Mouse (Mus musculus): Measurements from ENCODE around the gene Lix1l. TPM values are rescaled to one million over a fixed set of nuclear protein-coding genes. Genes with fewer than 3 reads are reported as not detected.
A peak's percentile ranks its signal among the peaks of the same experiment; 100 is the strongest.

Gene Lix1l
- polyA plus RNA-seq, 1 experiment from 2014 or later: 6.7 TPM

- Histone ChIP-seq H3K36me3 (no peaks in the 10 kb centered on the region), H3K9me3 (no peaks in the 10 kb centered on the region), H3K4me1 (peaks cover 23% of the 10 kb centered on the region), H3K4me3 (no peak overlapping the region), H3K27me3 (replicated peaks) (peaks cover 8% of the 10 kb centered on the region; the same call in 1 of the 2 replicates), H3K9ac (no peak overlapping the region), H3K27ac (no peak overlapping the region), H3K4me2 (replicated peaks) (no peak overlapping the region)
- no peak for ATAC-seq (ENCODE audit: low FRiP score, low read depth)
- WGBS: 75% methylated on average over 4 of the region's 4 CpGs
Observed at GRCm38 (mm10) chr3:96579239-96579750, 21.7 kb upstream of the Lix1l start.

- 0 out of 2 replicates have a peak overlapping the region, but pooled peaks have one; percentile 48 for H3K9ac ChIP-seq
- H3K9me3 ChIP-seq: no peaks in the 10 kb centered on the region
- H3K36me3 ChIP-seq: no peaks in the 10 kb centered on the region
- peaks cover 23% of the 10 kb centered on the region for H3K4me1 ChIP-seq
- H3K4me2 ChIP-seq (replicated peaks): peak overlapping the region; percentile 54
- H3K4me3 ChIP-seq: no peak overlapping the region
- WGBS: 14% methylated on average over 16 of the region's 16 CpGs
- no peak overlapping the region for H3K27ac ChIP-seq
- peak; percentile 33 for ATAC-seq (ENCODE audit: low FRiP score, low read depth)
- peaks cover 8% of the 10 kb centered on the region; the same call in 1 of the 2 replicates for H3K27me3 ChIP-seq (replicated peaks)
Observed at GRCm38 (mm10) chr3:96579885-96580454, 21.0 kb upstream of the Lix1l start.

DNA sequence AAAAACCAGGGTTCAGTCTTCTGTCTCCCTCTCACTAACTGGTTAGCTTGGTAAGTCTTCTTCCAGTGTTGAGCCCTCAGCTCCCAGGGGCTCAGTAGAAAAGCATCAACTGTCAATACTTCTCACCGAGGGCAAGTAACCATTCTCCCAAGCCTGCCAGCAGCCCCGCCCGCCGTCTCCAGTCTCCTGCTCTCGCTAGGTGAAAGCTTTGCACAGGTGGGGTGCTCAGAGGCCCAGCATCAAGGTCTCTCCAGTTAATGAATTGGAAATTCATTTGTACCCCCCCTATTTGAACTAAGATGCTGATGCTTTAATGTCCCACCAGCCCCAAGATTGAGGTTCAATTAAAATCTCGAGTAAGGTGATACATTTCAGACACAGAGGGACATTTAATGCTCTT, 19.8 kb upstream of the Lix1l start:
- Histone ChIP-seq H3K27me3 (replicated peaks) (peaks cover 8% of the 10 kb centered on the region; the same call in 1 of the 2 replicates), H3K36me3 (no peaks in the 10 kb centered on the region), H3K9me3 (no peaks in the 10 kb centered on the region), H3K4me3 (no peak overlapping the region), H3K4me1 (peaks cover 22% of the 10 kb centered on the region), H3K4me2 (replicated peaks) (no peak overlapping the region), H3K9ac (no peak overlapping the region), H3K27ac (no peak overlapping the region)
- no peak for ATAC-seq (ENCODE audit: low FRiP score, low read depth)
- WGBS: 47% methylated on average over 6 of the region's 6 CpGs

GRCm38 (mm10) chr3:96581771-96582515, 19.0 kb upstream of the Lix1l start:
- 89% methylated on average over 16 of the region's 16 CpGs for WGBS
- H3K4me2 ChIP-seq (replicated peaks): no peak overlapping the region
- peaks cover 8% of the 10 kb centered on the region; the same call in 1 of the 2 replicates for H3K27me3 ChIP-seq (replicated peaks)
- no peaks in the 10 kb centered on the region for H3K36me3 ChIP-seq
- H3K27ac ChIP-seq: no peak overlapping the region
- no peak overlapping the region for H3K9ac ChIP-seq
- H3K9me3 ChIP-seq: no peaks in the 10 kb centered on the region
- H3K4me1 ChIP-seq: peaks cover 15% of the 10 kb centered on the region
- no peak for ATAC-seq (ENCODE audit: low FRiP score, low read depth)
- H3K4me3 ChIP-seq: no peak overlapping the region

DNA sequence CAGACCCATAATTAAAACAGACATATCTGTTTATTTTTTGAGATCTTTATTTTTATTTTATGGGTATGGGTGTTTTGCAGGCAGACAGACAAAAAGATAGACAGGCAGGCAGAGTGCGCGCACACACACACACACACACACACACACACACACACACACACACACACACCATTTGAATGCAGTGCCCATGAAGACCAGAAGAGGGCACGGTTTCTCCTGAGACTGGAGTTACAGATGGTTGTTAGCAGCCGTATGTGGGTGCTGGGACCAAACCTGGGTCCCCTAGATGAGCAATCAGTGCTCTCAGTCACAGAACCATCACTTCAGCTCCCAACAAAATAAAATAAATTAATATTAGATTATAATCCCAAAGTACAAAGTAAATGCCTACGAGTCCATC, 17.6 kb upstream of the Lix1l start:
- Histone ChIP-seq H3K27ac (no peak overlapping the region), H3K4me3 (no peak overlapping the region), H3K9ac (no peak overlapping the region), H3K9me3 (no peaks in the 10 kb centered on the region), H3K4me1 (0 out of 2 replicates have a peak, but pooled peaks cover 7% of the 10 kb centered on the region), H3K27me3 (replicated peaks) (peaks cover 8% of the 10 kb centered on the region; the same call in 1 of the 2 replicates), H3K36me3 (no peaks in the 10 kb centered on the region), H3K4me2 (replicated peaks) (no peak overlapping the region)
- ATAC-seq (ENCODE audit: low FRiP score, low read depth): no peak
- WGBS: 93% methylated on average over 5 of the region's 5 CpGs

DNA sequence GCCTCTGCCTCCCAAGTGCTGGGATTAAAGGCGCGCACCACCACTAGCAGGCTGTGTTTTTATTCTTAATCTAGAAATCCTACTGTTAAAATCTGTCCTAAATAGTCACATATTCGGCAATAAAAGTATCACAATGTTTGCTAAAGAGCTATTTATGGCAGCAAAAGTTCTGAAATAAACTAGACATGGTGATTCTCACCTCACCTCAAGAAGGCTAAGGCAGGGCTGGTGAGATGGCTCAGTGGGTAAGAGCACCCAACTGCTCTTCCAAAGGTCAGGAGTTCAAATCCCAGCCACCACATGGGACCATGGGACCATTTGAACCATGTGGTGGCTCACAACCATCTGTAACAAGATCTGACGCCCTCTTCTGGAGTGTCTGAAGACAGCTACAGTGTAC, 10.3 kb upstream of the Lix1l start:
- H3K4me2 ChIP-seq (replicated peaks): no peak overlapping the region
- H3K36me3 ChIP-seq: no peaks in the 10 kb centered on the region
- WGBS: 80% methylated on average over 4 of the region's 4 CpGs
- no peak for ATAC-seq (ENCODE audit: low FRiP score, low read depth)
- H3K9me3 ChIP-seq: no peaks in the 10 kb centered on the region
- H3K27me3 ChIP-seq (replicated peaks): peaks cover 9% of the 10 kb centered on the region; the same call in 1 of the 2 replicates
- no peak overlapping the region for H3K4me3 ChIP-seq
- H3K4me1 ChIP-seq: peaks cover 11% of the 10 kb centered on the region
- H3K27ac ChIP-seq: no peak overlapping the region
- H3K9ac ChIP-seq: no peak overlapping the region

- H3K27me3 ChIP-seq (replicated peaks): peaks cover 20% of the 10 kb centered on the region
Observed at GRCm38 (mm10) chr3:96593374-96593773, 7.6 kb upstream of the Lix1l start.

DNA sequence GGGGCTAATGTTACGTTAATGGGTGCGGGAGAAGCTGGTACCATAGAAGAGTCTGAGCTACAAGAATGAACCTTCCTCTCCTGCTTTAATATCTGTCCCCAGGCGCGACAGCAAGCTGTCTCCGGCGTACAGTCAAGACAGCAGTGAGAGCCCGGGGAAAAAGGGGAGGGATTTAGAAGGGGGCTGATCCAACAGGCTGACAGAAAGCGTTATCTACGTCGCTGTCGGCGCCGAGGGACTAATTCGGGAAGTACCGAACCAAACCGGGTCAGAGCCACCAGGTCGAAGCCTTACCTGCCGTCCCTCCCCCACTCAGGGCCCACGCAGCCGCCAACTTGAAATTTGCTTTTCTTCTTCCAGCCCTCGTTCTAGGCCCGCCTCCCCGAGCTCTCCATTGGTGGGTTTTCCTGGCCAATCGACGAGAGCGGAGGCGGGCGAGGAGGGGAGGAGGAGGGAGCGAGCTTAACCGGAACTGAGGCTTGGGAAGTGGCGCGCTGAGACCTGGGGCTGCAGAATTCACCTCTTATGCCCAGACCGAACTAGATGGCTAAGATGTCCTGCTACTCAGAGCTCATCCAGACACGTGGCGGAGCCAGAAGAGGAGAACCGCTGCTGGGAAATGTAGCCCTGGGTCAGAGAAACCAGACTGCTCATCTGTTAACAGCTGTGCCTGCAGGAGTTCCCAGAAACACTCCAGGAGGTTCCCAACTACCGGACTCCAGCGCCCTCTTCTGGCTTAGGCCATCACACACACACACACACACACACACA, 7.0 kb upstream of the Lix1l start, which contains the start of gene Polr3gl:
TSS of gene Polr3gl (minus strand) at position 392 of the 771 bp plus-strand sequence.
- H3K4me1 ChIP-seq: peaks cover 44% of the 10 kb centered on the region
- ATAC-seq (ENCODE audit: low FRiP score, low read depth): peak; percentile 76
- H3K9ac ChIP-seq: peak within 1 kb of the TSS; percentile 54
- peak within 1 kb of the TSS; percentile 21; the same call in 1 of the 2 replicates for H3K27ac ChIP-seq
- H3K9me3 ChIP-seq: no peaks in the 10 kb centered on the region
- peak within 1 kb of the TSS; percentile 84 for H3K4me2 ChIP-seq (replicated peaks)
- H3K36me3 ChIP-seq: no peaks in the 10 kb centered on the region
- peak within 1 kb of the TSS; percentile 52 for H3K4me3 ChIP-seq
- WGBS: under 1% methylated on average over 38 of the region's 38 CpGs
- peaks cover 22% of the 10 kb centered on the region for H3K27me3 ChIP-seq (replicated peaks)

More at GRCm38 (mm10) chr3:96593374-96593773, 7.6 kb upstream of the Lix1l start:
- no peak; the same call in 1 of the 2 replicates for ATAC-seq (ENCODE audit: low FRiP score, low read depth)
- H3K4me3 ChIP-seq: peak overlapping the region; percentile 52
- no peaks in the 10 kb centered on the region for H3K36me3 ChIP-seq
- WGBS: under 1% methylated on average over 10 of the region's 10 CpGs
- peak overlapping the region; percentile 54 for H3K9ac ChIP-seq
- H3K9me3 ChIP-seq: no peaks in the 10 kb centered on the region
- 0 out of 2 replicates have a peak overlapping the region, but pooled peaks have one; percentile 21 for H3K27ac ChIP-seq
- H3K4me1 ChIP-seq: peaks cover 38% of the 10 kb centered on the region
- H3K4me2 ChIP-seq (replicated peaks): peak overlapping the region; percentile 84

DNA sequence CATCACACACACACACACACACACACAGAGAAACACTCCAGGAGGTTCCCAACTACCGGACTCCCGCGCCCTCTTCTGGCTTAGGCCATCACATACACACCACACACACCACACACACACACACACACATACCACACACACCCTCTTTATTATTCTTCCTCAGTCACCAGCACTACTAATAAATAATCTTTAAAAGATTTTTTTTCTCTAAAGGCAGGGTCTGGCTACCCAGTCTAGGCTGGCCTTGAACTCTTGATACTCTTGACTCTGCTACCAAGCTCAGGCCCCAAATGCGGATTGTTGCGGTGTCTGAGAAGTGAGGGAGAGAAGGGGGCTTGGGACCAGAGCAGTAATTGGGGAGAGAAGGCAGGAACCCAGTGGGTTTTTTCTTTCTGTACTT, 6.1 kb upstream of the Lix1l start:
- no peak overlapping the region for H3K27ac ChIP-seq
- peaks cover 47% of the 10 kb centered on the region for H3K4me1 ChIP-seq
- H3K36me3 ChIP-seq: no peaks in the 10 kb centered on the region
- H3K4me3 ChIP-seq: no peak overlapping the region
- ATAC-seq (ENCODE audit: low FRiP score, low read depth): no peak
- WGBS: 78% methylated on average over 5 of the region's 5 CpGs
- no peak overlapping the region for H3K9ac ChIP-seq
- H3K9me3 ChIP-seq: no peaks in the 10 kb centered on the region
- no peak overlapping the region for H3K4me2 ChIP-seq (replicated peaks)
- peaks cover 27% of the 10 kb centered on the region for H3K27me3 ChIP-seq (replicated peaks)

- peaks cover 27% of the 10 kb centered on the region for H3K27me3 ChIP-seq (replicated peaks)
- H3K4me3 ChIP-seq: no peak overlapping the region
- H3K9ac ChIP-seq: no peak overlapping the region
- H3K4me2 ChIP-seq (replicated peaks): peak overlapping the region; percentile 93
- no peak for ATAC-seq (ENCODE audit: low FRiP score, low read depth)
- peaks cover 55% of the 10 kb centered on the region for H3K4me1 ChIP-seq
- H3K9me3 ChIP-seq: no peaks in the 10 kb centered on the region
- no peak overlapping the region for H3K27ac ChIP-seq
- WGBS: 19% methylated on average over 6 of the region's 6 CpGs
- H3K36me3 ChIP-seq: no peaks in the 10 kb centered on the region
Observed at GRCm38 (mm10) chr3:96595661-96596060, 5.3 kb upstream of the Lix1l start.

DNA sequence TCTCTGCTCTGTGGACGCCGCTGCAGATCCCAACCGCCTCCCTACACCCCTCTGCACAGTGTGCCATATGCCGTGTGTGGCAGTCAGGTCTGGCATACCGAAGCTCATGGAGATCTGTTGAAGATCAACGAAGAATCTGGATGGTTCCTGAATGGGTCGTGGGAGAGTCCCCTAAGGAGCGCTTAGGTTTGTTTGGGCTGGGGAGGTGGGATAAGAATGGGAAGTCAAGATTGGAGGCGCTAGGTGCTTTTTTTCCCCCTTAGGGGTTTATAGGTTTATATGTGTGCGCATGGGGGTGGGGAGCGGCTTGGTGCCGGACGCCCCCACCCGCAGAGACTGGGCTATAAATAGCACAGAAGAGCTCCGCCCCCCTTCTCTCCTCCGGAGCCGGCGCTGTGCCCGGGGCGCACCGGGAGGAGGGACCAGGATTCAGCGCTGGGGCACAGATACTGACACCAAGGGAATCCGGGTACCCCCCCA, 4.7 kb upstream of the Lix1l start, which contains the start of gene Ankrd34a:
TSS of gene Ankrd34a (plus strand) at position 409 of the 480 bp plus-strand sequence.
- Histone ChIP-seq H3K4me2 (replicated peaks) (peak within 1 kb of the TSS; percentile 93), H3K27ac (no peak within 1 kb of the TSS), H3K4me3 (peak within 1 kb of the TSS; percentile 43), H3K27me3 (replicated peaks) (peaks cover 27% of the 10 kb centered on the region), H3K4me1 (peaks cover 55% of the 10 kb centered on the region), H3K9me3 (no peaks in the 10 kb centered on the region), H3K9ac (peak within 1 kb of the TSS; percentile 72), H3K36me3 (no peaks in the 10 kb centered on the region)
- no peak for ATAC-seq (ENCODE audit: low FRiP score, low read depth)
- WGBS: under 1% methylated on average over 23 of the region's 23 CpGs

All from neural tube, embryonic 12.5 days (tissue).